Mouse (Mus musculus): ENCODE data around the gene Tmtc2. TPM values are rescaled to one million over a fixed set of nuclear protein-coding genes. Genes with fewer than 3 reads are reported as not detected.

Gene Tmtc2
- polyA plus RNA-seq, 1 experiment from 2014 or later = 15.2 TPM

DNA sequence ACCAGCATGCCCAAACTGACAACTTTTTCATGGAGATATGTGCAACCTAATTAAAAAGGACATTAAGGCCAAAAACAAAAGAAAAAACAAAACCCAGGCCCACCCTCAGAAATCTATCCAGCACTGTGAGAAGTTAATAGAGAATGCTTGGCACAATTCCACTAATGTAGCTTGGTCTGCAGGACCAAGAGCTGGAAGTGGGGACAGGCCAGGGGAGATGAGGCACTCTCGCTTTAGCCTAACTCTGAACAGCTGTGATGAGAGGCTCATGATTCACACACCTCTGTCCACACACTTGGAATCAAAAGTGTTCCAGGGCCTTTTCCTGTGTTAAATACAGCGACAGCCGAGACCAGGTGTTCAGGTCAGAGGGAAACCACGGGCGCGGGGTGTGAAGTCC is 79.0 kb downstream of the Tmtc2 start:
- 61% methylated on average over 6 of the region's 6 CpGs for WGBS
- no peak for ATAC-seq (ENCODE audit: insufficient number of reproducible peaks, low FRiP score, low TSS enrichment, low read depth)
- H3K27ac ChIP-seq (replicated peaks) = no peak overlapping the region

GRCm38 (mm10) chr10:105492485-105492884 is 81.8 kb downstream of the Tmtc2 start:
- Histone ChIP-seq H3K4me3 (replicated peaks) (no peak overlapping the region), H3K27ac (replicated peaks) (no peak overlapping the region), H3K9me3 (replicated peaks) (no peaks in the 10 kb centered on the region), H3K27me3 (no peaks in the 10 kb centered on the region), H3K9ac (no peak overlapping the region), H3K36me3 (no peaks in the 10 kb centered on the region), H3K4me2 (replicated peaks) (no peak overlapping the region), H3K4me1 (0 out of 2 replicates have a peak, but pooled peaks cover 5% of the 10 kb centered on the region)
- 53% methylated on average over 4 of the region's 4 CpGs for WGBS
- ATAC-seq (ENCODE audit: insufficient number of reproducible peaks, low FRiP score, low TSS enrichment, low read depth) = no peak

More for the DNA sequence above, 79.0 kb downstream of the Tmtc2 start:
- H3K4me1 ChIP-seq = 0 out of 2 replicates have a peak, but pooled peaks cover 3% of the 10 kb centered on the region
- no peak overlapping the region for H3K9ac ChIP-seq
- H3K4me3 ChIP-seq (replicated peaks) = no peak overlapping the region
- H3K4me2 ChIP-seq (replicated peaks) = no peak overlapping the region
- H3K36me3 ChIP-seq = no peaks in the 10 kb centered on the region
- no peaks in the 10 kb centered on the region for H3K9me3 ChIP-seq (replicated peaks)
- no peaks in the 10 kb centered on the region for H3K27me3 ChIP-seq

GRCm38 (mm10) chr10:105490748-105491147 is 83.5 kb downstream of the Tmtc2 start:
- H3K27ac ChIP-seq (replicated peaks) = peak overlapping the region; percentile 30; the same call in 1 of the 2 replicates
- no peak for ATAC-seq (ENCODE audit: insufficient number of reproducible peaks, low FRiP score, low TSS enrichment, low read depth)
- no peaks in the 10 kb centered on the region for H3K27me3 ChIP-seq
- 0 out of 2 replicates have a peak, but pooled peaks cover 5% of the 10 kb centered on the region for H3K4me1 ChIP-seq
- no peaks in the 10 kb centered on the region for H3K9me3 ChIP-seq (replicated peaks)
- no peak overlapping the region for H3K4me2 ChIP-seq (replicated peaks)
- no peaks in the 10 kb centered on the region for H3K36me3 ChIP-seq
- 77% methylated on average over 4 of the region's 4 CpGs for WGBS
- no peak overlapping the region for H3K4me3 ChIP-seq (replicated peaks)
- no peak overlapping the region for H3K9ac ChIP-seq

GRCm38 (mm10) chr10:105489970-105490735 is 84.1 kb downstream of the Tmtc2 start:
- ATAC-seq (ENCODE audit: insufficient number of reproducible peaks, low FRiP score, low TSS enrichment, low read depth) = no peak
- H3K4me3 ChIP-seq (replicated peaks) = 0 out of 2 replicates have a peak overlapping the region, but pooled peaks have one; percentile 15
- H3K9me3 ChIP-seq (replicated peaks) = no peaks in the 10 kb centered on the region
- peak overlapping the region; percentile 12; the same call in 1 of the 2 replicates for H3K4me2 ChIP-seq (replicated peaks)
- peak overlapping the region; percentile 30; the same call in 1 of the 2 replicates for H3K27ac ChIP-seq (replicated peaks)
- no peak overlapping the region for H3K9ac ChIP-seq
- no peaks in the 10 kb centered on the region for H3K36me3 ChIP-seq
- WGBS = 39% methylated on average over 14 of the region's 14 CpGs
- no peaks in the 10 kb centered on the region for H3K27me3 ChIP-seq
- H3K4me1 ChIP-seq = 0 out of 2 replicates have a peak, but pooled peaks cover 5% of the 10 kb centered on the region

DNA sequence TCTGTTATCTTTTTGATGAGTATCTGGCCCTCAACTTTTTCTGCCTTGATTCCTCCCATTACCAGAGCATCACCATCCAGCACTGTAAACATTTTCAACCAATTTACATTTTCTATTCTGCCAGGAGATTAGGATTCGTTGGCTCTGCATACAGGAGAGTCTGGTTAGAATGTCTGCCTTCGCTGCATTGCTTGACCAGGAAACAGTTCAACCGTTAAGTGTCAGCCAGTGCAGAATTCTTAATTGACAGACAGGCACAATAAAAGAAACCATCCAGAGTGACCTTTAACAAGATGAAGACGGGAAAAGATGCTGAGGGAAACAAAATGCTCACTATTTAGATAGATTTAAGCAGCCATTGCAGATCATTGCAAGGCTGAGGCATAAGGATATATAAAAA is 87.3 kb downstream of the Tmtc2 start:
- ATAC-seq (ENCODE audit: insufficient number of reproducible peaks, low FRiP score, low TSS enrichment, low read depth) = no peak
- no peaks in the 10 kb centered on the region for H3K9me3 ChIP-seq (replicated peaks)
- 55% methylated on average over 4 of the region's 4 CpGs for WGBS
- H3K4me2 ChIP-seq (replicated peaks) = no peak overlapping the region
- H3K4me1 ChIP-seq = 0 out of 2 replicates have a peak, but pooled peaks cover 5% of the 10 kb centered on the region
- no peak overlapping the region for H3K9ac ChIP-seq
- H3K27ac ChIP-seq (replicated peaks) = no peak overlapping the region
- H3K4me3 ChIP-seq (replicated peaks) = no peak overlapping the region
- no peaks in the 10 kb centered on the region for H3K36me3 ChIP-seq
- no peaks in the 10 kb centered on the region for H3K27me3 ChIP-seq

DNA sequence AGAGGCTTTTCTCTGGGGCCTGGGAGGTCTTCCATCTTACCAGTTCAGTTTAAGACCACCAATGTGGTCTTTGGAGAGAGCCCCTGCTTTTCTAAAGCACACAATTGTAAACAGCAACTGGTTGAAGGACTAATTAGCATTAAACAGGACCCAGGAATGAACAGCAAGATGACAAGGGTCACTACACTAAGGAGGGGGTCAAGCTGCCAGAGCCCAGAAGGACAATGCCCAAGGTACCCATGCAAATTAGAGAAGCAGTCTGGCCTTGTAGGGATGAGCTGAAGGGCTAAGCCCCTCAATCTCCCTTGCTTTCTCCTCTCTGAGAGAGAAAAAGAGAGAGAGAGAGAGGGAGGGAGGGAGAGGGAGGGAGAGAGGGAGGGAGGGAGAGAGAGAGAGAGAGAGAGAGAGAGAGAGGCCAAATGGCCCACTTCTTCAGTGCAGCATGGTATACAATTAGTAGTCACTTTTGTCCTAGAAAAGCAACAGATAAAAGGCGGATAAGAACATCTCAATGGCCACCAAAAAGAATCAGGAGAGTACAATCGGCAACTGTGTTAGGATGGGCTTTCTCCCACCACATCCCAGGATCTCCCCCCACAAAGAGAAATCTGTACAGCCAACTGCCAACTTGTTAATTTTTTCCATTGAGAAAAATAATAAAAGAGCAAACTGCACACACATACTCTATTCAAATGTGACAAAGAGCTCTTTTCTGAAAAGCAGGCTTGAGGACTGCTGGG is 89.7 kb downstream of the Tmtc2 start:
- Histone ChIP-seq H3K4me1 (no peaks in the 10 kb centered on the region), H3K9me3 (replicated peaks) (no peaks in the 10 kb centered on the region), H3K4me3 (replicated peaks) (no peak overlapping the region), H3K9ac (no peak overlapping the region), H3K27me3 (no peaks in the 10 kb centered on the region), H3K27ac (replicated peaks) (no peak overlapping the region), H3K4me2 (replicated peaks) (no peak overlapping the region), H3K36me3 (no peaks in the 10 kb centered on the region)
- no peak for ATAC-seq (ENCODE audit: insufficient number of reproducible peaks, low FRiP score, low TSS enrichment, low read depth)
- 70% methylated on average over 2 of the region's 2 CpGs for whole genome bisulfite sequencing

- ATAC-seq (ENCODE audit: insufficient number of reproducible peaks, low FRiP score, low TSS enrichment, low read depth) = no peak
- Histone ChIP-seq H3K4me3 (replicated peaks) (no peak overlapping the region), H3K4me2 (replicated peaks) (no peak overlapping the region), H3K9me3 (replicated peaks) (no peaks in the 10 kb centered on the region), H3K27me3 (no peaks in the 10 kb centered on the region), H3K36me3 (no peaks in the 10 kb centered on the region), H3K9ac (no peak overlapping the region), H3K4me1 (no peaks in the 10 kb centered on the region), H3K27ac (replicated peaks) (no peak overlapping the region)
- WGBS = 55% methylated on average over 11 of the region's 11 CpGs
Measured at GRCm38 (mm10) chr10:105479771-105480170, 94.5 kb downstream of the Tmtc2 start.

DNA sequence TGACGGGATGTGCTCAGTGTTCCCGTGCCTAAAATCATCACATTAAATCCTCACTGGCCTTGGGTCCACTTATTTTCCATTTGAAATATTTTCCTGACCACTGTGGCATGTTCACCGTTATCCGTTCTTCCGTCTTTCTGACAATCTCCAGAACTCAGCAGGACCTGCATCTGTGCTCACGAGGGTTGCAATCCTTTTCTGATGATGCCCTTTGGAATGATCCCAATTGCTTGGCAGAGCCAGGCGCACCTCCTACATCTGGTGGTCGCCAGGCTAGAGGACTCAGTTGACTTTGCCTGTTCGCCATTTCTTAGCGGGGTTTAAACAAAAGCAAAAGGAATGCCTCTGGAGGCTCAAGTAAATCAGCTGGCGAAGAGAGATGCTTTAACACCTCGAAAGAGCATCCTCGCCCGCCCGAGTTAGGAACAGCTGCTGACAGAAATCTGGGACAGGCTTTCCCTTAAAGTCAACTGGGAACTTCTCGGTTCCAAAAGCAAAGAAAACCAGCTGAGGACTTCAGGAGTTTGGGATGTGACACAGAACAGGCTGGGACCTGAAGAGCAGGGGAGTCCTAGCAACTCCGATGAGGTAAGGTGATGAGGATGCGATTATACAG is 96.5 kb downstream of the Tmtc2 start:
- Histone ChIP-seq H3K4me2 (replicated peaks) (no peak overlapping the region), H3K36me3 (no peaks in the 10 kb centered on the region), H3K27me3 (no peaks in the 10 kb centered on the region), H3K9ac (no peak overlapping the region), H3K4me3 (replicated peaks) (no peak overlapping the region), H3K27ac (replicated peaks) (no peak overlapping the region), H3K4me1 (no peaks in the 10 kb centered on the region), H3K9me3 (replicated peaks) (no peaks in the 10 kb centered on the region)
- ATAC-seq (ENCODE audit: insufficient number of reproducible peaks, low FRiP score, low TSS enrichment, low read depth) = no peak
- 79% methylated on average over 18 of the region's 18 CpGs for WGBS

DNA sequence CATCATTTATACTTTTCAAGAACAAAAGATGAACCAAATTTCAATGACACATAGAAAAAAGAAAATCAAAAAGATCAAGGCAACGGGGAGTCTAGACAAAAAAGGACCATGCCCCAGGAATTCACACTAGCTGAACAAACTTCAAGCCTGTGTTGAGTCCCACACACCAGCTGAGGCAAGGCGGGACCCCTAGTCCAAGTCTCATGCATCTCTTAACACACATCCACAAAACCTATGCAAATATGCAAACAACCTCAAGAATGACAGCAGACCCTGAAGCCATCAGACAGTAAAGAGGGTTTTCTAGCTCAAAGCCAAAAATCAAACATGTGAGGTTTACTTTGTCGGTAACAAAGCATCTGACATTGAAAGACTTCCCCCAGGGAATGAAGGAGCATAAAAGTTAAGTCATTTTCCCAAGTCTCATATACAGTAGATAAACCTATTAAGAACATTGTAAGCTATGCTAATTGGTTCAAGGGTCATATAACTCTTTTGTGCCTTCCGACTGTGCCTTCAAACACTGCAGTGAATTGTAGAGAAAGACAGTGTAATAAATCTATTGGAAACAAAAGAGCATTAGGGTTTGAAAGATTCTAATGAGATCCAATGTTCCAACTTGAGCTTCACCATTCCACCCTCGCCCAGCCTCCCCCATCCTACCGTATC is 100.0 kb downstream of the Tmtc2 start:
- H3K9ac ChIP-seq = no peak overlapping the region
- 72% methylated on average over 6 of the region's 6 CpGs for WGBS
- no peak overlapping the region for H3K4me3 ChIP-seq (replicated peaks)
- H3K36me3 ChIP-seq = no peaks in the 10 kb centered on the region
- H3K27ac ChIP-seq (replicated peaks) = no peak overlapping the region
- H3K27me3 ChIP-seq = no peaks in the 10 kb centered on the region
- H3K4me1 ChIP-seq = no peaks in the 10 kb centered on the region
- H3K9me3 ChIP-seq (replicated peaks) = no peaks in the 10 kb centered on the region
- no peak for ATAC-seq (ENCODE audit: insufficient number of reproducible peaks, low FRiP score, low TSS enrichment, low read depth)
- H3K4me2 ChIP-seq (replicated peaks) = no peak overlapping the region

GRCm38 (mm10) chr10:105464378-105464777 is 109.9 kb downstream of the Tmtc2 start:
- Histone ChIP-seq H3K4me3 (replicated peaks) (no peak overlapping the region), H3K27ac (replicated peaks) (no peak overlapping the region), H3K27me3 (no peaks in the 10 kb centered on the region), H3K9me3 (replicated peaks) (no peaks in the 10 kb centered on the region), H3K36me3 (no peaks in the 10 kb centered on the region), H3K4me2 (replicated peaks) (no peak overlapping the region), H3K4me1 (no peaks in the 10 kb centered on the region), H3K9ac (no peak overlapping the region)
- ATAC-seq (ENCODE audit: insufficient number of reproducible peaks, low FRiP score, low TSS enrichment, low read depth) = no peak
- WGBS = 75% methylated on average over 4 of the region's 4 CpGs

DNA sequence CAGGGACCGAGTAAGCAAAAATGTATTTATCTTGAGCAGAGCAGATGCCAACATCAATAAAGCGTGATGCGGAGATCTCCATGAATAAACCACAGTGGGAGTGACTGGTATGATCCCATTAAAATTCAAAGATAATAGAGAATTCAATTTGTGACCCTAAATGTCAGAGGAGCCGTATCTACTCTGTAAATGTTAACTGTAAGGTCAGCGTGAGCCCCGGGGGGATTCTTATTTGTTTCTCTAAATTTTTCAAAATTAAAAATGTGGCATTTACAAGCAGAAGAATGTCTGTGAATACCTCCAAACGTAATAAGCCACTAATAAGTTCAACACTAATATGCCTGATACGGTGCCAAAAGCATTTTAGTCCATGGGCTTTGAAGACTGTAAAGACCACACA is 120.8 kb downstream of the Tmtc2 start:
- no peaks in the 10 kb centered on the region for H3K36me3 ChIP-seq
- WGBS = 73% methylated on average over 8 of the region's 8 CpGs
- no peak overlapping the region for H3K27ac ChIP-seq (replicated peaks)
- no peaks in the 10 kb centered on the region for H3K4me1 ChIP-seq
- H3K9me3 ChIP-seq (replicated peaks) = no peaks in the 10 kb centered on the region
- H3K9ac ChIP-seq = no peak overlapping the region
- no peak overlapping the region for H3K4me2 ChIP-seq (replicated peaks)
- no peaks in the 10 kb centered on the region for H3K27me3 ChIP-seq
- ATAC-seq (ENCODE audit: insufficient number of reproducible peaks, low FRiP score, low TSS enrichment, low read depth) = no peak
- H3K4me3 ChIP-seq (replicated peaks) = no peak overlapping the region
